Mouse (Mus musculus): Measurements from ENCODE around the gene Nup210.
"Not testable (repeated sequence)": the region's sequence is repeated elsewhere in the genome, so short reads cannot be mapped to it uniquely, and the experiment has no call there.

Nup210 gene

GRCm38 (mm10) chr6:91104765-91105399, 11.7 kb downstream of the Nup210 start:
- DNase-seq (ENCODE audit: low spot score) = no peak

GRCm38 (mm10) chr6:91103421-91103820, 13.2 kb downstream of the Nup210 start:
- not testable (repeated sequence) for DNase-seq (ENCODE audit: low spot score)

- no peak for DNase-seq (ENCODE audit: low spot score)
Observed at GRCm38 (mm10) chr6:91100621-91101020, 16.0 kb downstream of the Nup210 start.

- DNase-seq (ENCODE audit: low spot score) = no peak
Observed at GRCm38 (mm10) chr6:91097879-91098278, 18.8 kb downstream of the Nup210 start.

- no peak for DNase-seq (ENCODE audit: low spot score)
Observed at GRCm38 (mm10) chr6:91095072-91095601, 21.5 kb downstream of the Nup210 start.

GRCm38 (mm10) chr6:91092216-91092899, 24.3 kb downstream of the Nup210 start:
- DNase-seq (ENCODE audit: low spot score) = no peak

- no peak for DNase-seq (ENCODE audit: low spot score)
Observed at GRCm38 (mm10) chr6:91085114-91085892, 31.3 kb downstream of the Nup210 start.

GRCm38 (mm10) chr6:91080033-91080432, 36.6 kb downstream of the Nup210 start:
- DNase-seq (ENCODE audit: low spot score) = no peak

- DNase-seq (ENCODE audit: low spot score) = peak; percentile 90
Observed at GRCm38 (mm10) chr6:91076249-91076648, 40.4 kb downstream of the Nup210 start.

GRCm38 (mm10) chr6:91068511-91068910, 48.1 kb downstream of the Nup210 start:
- DNase-seq (ENCODE audit: low spot score) = no peak

- no peak for DNase-seq (ENCODE audit: low spot score)
Observed at GRCm38 (mm10) chr6:91067048-91067447, 49.6 kb downstream of the Nup210 start.

- no peak for DNase-seq (ENCODE audit: low spot score)
Observed at GRCm38 (mm10) chr6:91061296-91061695, 55.3 kb downstream of the Nup210 start.

- peak; percentile 81 for DNase-seq (ENCODE audit: low spot score)
Observed at GRCm38 (mm10) chr6:91059711-91060110, 56.9 kb downstream of the Nup210 start.

- no peak for DNase-seq (ENCODE audit: low spot score)
Observed at GRCm38 (mm10) chr6:91057989-91058388, 58.6 kb downstream of the Nup210 start.

GRCm38 (mm10) chr6:91056348-91056747, 60.3 kb downstream of the Nup210 start:
- DNase-seq (ENCODE audit: low spot score) = no peak

- no peak for DNase-seq (ENCODE audit: low spot score)
Observed at GRCm38 (mm10) chr6:91052572-91052971, 64.1 kb downstream of the Nup210 start.

- DNase-seq (ENCODE audit: low spot score) = no peak
Observed at GRCm38 (mm10) chr6:91048019-91048418, 68.6 kb downstream of the Nup210 start.

GRCm38 (mm10) chr6:91047434-91047833, 69.2 kb downstream of the Nup210 start:
- no peak for DNase-seq (ENCODE audit: low spot score)

GRCm38 (mm10) chr6:91046184-91046583, 70.4 kb downstream of the Nup210 start:
- no peak for DNase-seq (ENCODE audit: low spot score)

GRCm38 (mm10) chr6:91044628-91045331, 71.8 kb downstream of the Nup210 start:
- peak; percentile 83 for DNase-seq (ENCODE audit: low spot score)

GRCm38 (mm10) chr6:91041287-91041686, 75.3 kb downstream of the Nup210 start:
- DNase-seq (ENCODE audit: low spot score) = no peak

GRCm38 (mm10) chr6:91028256-91028655, 88.4 kb downstream of the Nup210 start:
- no peak for DNase-seq (ENCODE audit: low spot score)
